Mouse (Mus musculus) splenic B cell, adult 2 months (primary cell): ENCODE data around the gene Glipr1.

Experiments used
- DNase-seq: peaks from one replicate; pipeline ENCODE4 v3.0.0-alpha.2; 2011; ENCODE audit warnings: low read depth, low spot score
- H3K27me3 ChIP-seq: 2 replicates; pipeline ENCODE4 v1.6.1; 2012; ENCODE audit warnings: mild to moderate bottlenecking, low read length, moderate library complexity, mixed read lengths; ENCODE audit not compliant: control insufficient read depth, poor library complexity, insufficient read depth, severe bottlenecking
- H3K36me3 ChIP-seq: 2 replicates; pipeline ENCODE4 v1.6.1; 2012; ENCODE audit warnings: mild to moderate bottlenecking, low read length, moderate library complexity, mixed read lengths; ENCODE audit not compliant: control insufficient read depth, poor library complexity, insufficient read depth, severe bottlenecking

Glipr1 gene

GRCm38 (mm10) chr10:111943026-111943425 is 59.4 kb downstream of the Glipr1 start:
- DNase-seq, result no peak
- Histone ChIP-seq H3K36me3 (no peaks in the 10 kb centered on the region), H3K27me3 (no peaks in the 10 kb centered on the region)

GRCm38 (mm10) chr10:111937146-111937534 is 65.3 kb downstream of the Glipr1 start:
- Histone ChIP-seq H3K27me3 (no peaks in the 10 kb centered on the region), H3K36me3 (no peaks in the 10 kb centered on the region)
- DNase-seq, result no peak

GRCm38 (mm10) chr10:111936491-111937145 is 65.8 kb downstream of the Glipr1 start:
- Histone ChIP-seq H3K27me3 (no peaks in the 10 kb centered on the region), H3K36me3 (no peaks in the 10 kb centered on the region)
- no peak for DNase-seq

GRCm38 (mm10) chr10:111936021-111936420 is 66.4 kb downstream of the Glipr1 start:
- no peak for DNase-seq
- no peaks in the 10 kb centered on the region for H3K36me3 ChIP-seq
- H3K27me3 ChIP-seq, result no peaks in the 10 kb centered on the region
